Mouse (Mus musculus) liver, adult (tissue): ENCODE results near the gene Bak1.

Experiments used
- GATA4 ChIP-seq: IDR thresholded peaks from 2 replicates; pipeline ENCODE4 v1.6.1; 2014; ENCODE audit warnings: mild to moderate bottlenecking, low read length; ENCODE audit not compliant: insufficient replicate concordance

Gene Bak1

GRCm38 (mm10) chr17:27038335-27039050 lies 9.7 kb upstream of the Bak1 start:
- TF ChIP-seq GATA4 = no peak

- TF ChIP-seq GATA4 = no peak
These were observed 7.7 kb upstream of the Bak1 start for GRCm38 (mm10) chr17:27036465-27036864.

GRCm38 (mm10) chr17:27032869-27033268 lies 4.1 kb upstream of the Bak1 start:
- TF ChIP-seq GATA4 = no peak

- TF ChIP-seq GATA4 = no peak
These were observed 3.5 kb upstream of the Bak1 start for GRCm38 (mm10) chr17:27032328-27032727.

- no peak for TF ChIP-seq GATA4
These were observed 2.1 kb upstream of the Bak1 start for GRCm38 (mm10) chr17:27030896-27031295.

- no peak for TF ChIP-seq GATA4
These were observed 622 bp upstream of the Bak1 start for GRCm38 (mm10) chr17:27029431-27029830.

- no peak for TF ChIP-seq GATA4
These were observed 469 bp downstream of the Bak1 start for GRCm38 (mm10) chr17:27028284-27028795.

- TF ChIP-seq GATA4 = no peak
These were observed 1.1 kb downstream of the Bak1 start for GRCm38 (mm10) chr17:27027460-27028283.

GRCm38 (mm10) chr17:27025951-27026350 lies 2.9 kb downstream of the Bak1 start:
- no peak for TF ChIP-seq GATA4

- no peak for TF ChIP-seq GATA4
These were observed 3.4 kb downstream of the Bak1 start for GRCm38 (mm10) chr17:27025326-27025902.

GRCm38 (mm10) chr17:27023342-27023741 lies 5.5 kb downstream of the Bak1 start:
- TF ChIP-seq GATA4 = no peak

- TF ChIP-seq GATA4 = no peak
These were observed 7.1 kb downstream of the Bak1 start for GRCm38 (mm10) chr17:27021736-27022135.

GRCm38 (mm10) chr17:27021076-27021475 lies 7.7 kb downstream of the Bak1 start:
- TF ChIP-seq GATA4 = no peak

- no peak for TF ChIP-seq GATA4
These were observed 10.1 kb downstream of the Bak1 start for GRCm38 (mm10) chr17:27018555-27019196.
